Mouse (Mus musculus) liver, embryonic 16.5 days (tissue): Measurements from ENCODE around the gene Upp1. TPM values are rescaled to one million over a fixed set of nuclear protein-coding genes. Genes with fewer than 3 reads are reported as not detected.
"Not testable (repeated sequence)": the region's sequence is repeated elsewhere in the genome, so short reads cannot be mapped to it uniquely, and the experiment has no call there.

Source experiments
- ATAC-seq: fragments of 200-750 bp; cut with Nextera tagmentation; 2 replicates; pipeline ENCODE4 v1.8.0; 2017; ENCODE audit warnings: low read depth, mild to moderate bottlenecking, moderate number of reproducible peaks, moderate library complexity
- H3K27ac ChIP-seq: fragments of 300-500 bp; sonication (generic); 2 replicates; pipeline ENCODE4 v1.5.1; 2014; ENCODE audit warnings: mild to moderate bottlenecking, low read length
- H3K27me3 ChIP-seq: fragments of 300-500 bp; sonication (generic); 2 replicates; pipeline ENCODE4 v1.6.1; 2014; ENCODE audit warnings: low read depth, low read length, mixed read lengths; ENCODE audit not compliant: control insufficient read depth, insufficient read depth
- H3K36me3 ChIP-seq: fragments of 300-500 bp; sonication (generic); 2 replicates; pipeline ENCODE4 v1.6.1; 2014; ENCODE audit warnings: mild to moderate bottlenecking; ENCODE audit not compliant: control insufficient read depth, insufficient read depth
- H3K4me1 ChIP-seq: fragments of 300-500 bp; sonication (generic); 2 replicates; pipeline ENCODE4 v1.6.1; 2014; ENCODE audit warnings: low read depth, low read length, mixed read lengths; ENCODE audit not compliant: control insufficient read depth
- H3K4me2 ChIP-seq: fragments of 300-500 bp; sonication (generic); 2 replicates; pipeline ENCODE4 v1.6.1; 2014; ENCODE audit warnings: low read depth, low read length, mixed read lengths
- H3K4me3 ChIP-seq: fragments of 300-500 bp; sonication (generic); 2 replicates; pipeline ENCODE4 v1.5.1; 2014; ENCODE audit warnings: low read depth, mild to moderate bottlenecking, low read length
- H3K9ac ChIP-seq: fragments of 300-500 bp; sonication (generic); 2 replicates; pipeline ENCODE4 v1.6.1; 2014; ENCODE audit warnings: low read depth, low read length
- H3K9me3 ChIP-seq: fragments of 300-500 bp; sonication (generic); replicated peaks from 2 replicates; pipeline ENCODE4 v1.6.1; 2016; ENCODE audit warnings: low read length; ENCODE audit not compliant: control insufficient read depth
- WGBS: fragments of 180-500 bp; shearing (Covaris S2); extraction: QIAGEN DNeasy Blood & Tissue Kit; methylation state at CpG from one replicate; pipeline ENCODE4 v1.1.7; 2014; ENCODE audit not compliant: insufficient replicate concordance; 5-methylcytosine and 5-hydroxymethylcytosine counted together
- polyA plus RNA-seq: library from polyadenylated mRNA; unstranded; fragments of >200 nt; fragmentation: Nextera tagmentation; extraction: Ambion mirVana; gene quantifications from 2 replicates; pipeline ENCODE4 v1.2.1, GENCODE M21; 2015

The Upp1 gene
- polyA plus RNA-seq, 1 experiment from 2014 or later = 1.3 TPM

DNA sequence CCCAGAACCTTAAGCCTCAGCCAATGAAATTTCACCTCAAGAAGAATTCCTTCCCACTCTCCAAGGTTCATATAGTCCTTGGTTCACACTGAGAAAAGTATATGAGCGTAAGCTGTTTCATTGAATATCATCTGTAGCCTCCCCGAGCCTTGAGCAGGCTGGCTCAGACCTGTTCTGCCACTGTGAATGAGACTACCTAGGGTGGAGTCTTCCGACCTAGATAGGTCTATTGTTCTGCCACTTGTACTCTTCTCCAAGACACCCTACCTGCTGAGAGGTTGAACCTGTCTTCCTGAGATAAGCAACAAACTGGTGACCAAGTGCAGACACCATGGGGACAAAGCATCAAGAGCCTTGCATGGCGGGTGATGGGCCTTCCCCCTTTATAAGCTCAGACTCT lies 28.2 kb downstream of the Upp1 start:
- H3K27ac ChIP-seq = no peak overlapping the region
- H3K36me3 ChIP-seq = no peaks in the 10 kb centered on the region
- H3K27me3 ChIP-seq = no peaks in the 10 kb centered on the region
- H3K4me2 ChIP-seq = no peak overlapping the region
- 67% methylated on average over 4 of the region's 4 CpGs for WGBS
- no peak for ATAC-seq
- no peak overlapping the region for H3K9ac ChIP-seq
- H3K4me1 ChIP-seq = no peaks in the 10 kb centered on the region
- no peak overlapping the region for H3K4me3 ChIP-seq
- H3K9me3 ChIP-seq = no peaks in the 10 kb centered on the region

- Histone ChIP-seq H3K4me3 (no peak overlapping the region), H3K27ac (no peak overlapping the region), H3K4me1 (no peaks in the 10 kb centered on the region), H3K27me3 (no peaks in the 10 kb centered on the region), H3K9me3 (no peaks in the 10 kb centered on the region), H3K4me2 (no peak overlapping the region), H3K9ac (no peak overlapping the region), H3K36me3 (no peaks in the 10 kb centered on the region)
- ATAC-seq = no peak
- WGBS = 21% methylated on average over 1 of the region's 1 CpGs
Observed at GRCm38 (mm10) chr11:9146683-9147082, 28.8 kb downstream of the Upp1 start.

DNA sequence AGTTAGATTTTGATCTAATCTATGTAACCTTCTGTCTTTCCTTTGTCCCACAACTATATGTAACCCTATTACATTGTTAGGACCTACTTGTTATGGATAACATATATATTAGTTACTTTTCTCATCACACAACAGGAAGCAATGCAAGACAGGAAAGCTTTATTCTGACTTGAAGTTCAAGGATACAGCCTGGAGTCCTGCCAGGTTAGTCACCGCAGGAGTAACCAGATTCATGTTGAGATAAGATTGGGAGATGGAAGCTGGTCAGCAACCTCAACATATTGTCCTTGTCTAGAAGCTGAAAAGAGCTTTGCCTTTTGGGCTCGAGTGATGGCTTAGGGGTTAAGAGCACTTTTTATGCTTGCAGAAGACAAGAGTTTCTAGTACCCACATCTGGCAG lies 30.3 kb downstream of the Upp1 start:
- Histone ChIP-seq H3K4me3 (no peak overlapping the region), H3K9ac (no peak overlapping the region), H3K9me3 (no peaks in the 10 kb centered on the region), H3K27ac (no peak overlapping the region), H3K4me2 (no peak overlapping the region), H3K27me3 (no peaks in the 10 kb centered on the region), H3K4me1 (no peaks in the 10 kb centered on the region), H3K36me3 (no peaks in the 10 kb centered on the region)
- WGBS = 46% methylated on average over 2 of the region's 2 CpGs
- ATAC-seq = no peak

DNA sequence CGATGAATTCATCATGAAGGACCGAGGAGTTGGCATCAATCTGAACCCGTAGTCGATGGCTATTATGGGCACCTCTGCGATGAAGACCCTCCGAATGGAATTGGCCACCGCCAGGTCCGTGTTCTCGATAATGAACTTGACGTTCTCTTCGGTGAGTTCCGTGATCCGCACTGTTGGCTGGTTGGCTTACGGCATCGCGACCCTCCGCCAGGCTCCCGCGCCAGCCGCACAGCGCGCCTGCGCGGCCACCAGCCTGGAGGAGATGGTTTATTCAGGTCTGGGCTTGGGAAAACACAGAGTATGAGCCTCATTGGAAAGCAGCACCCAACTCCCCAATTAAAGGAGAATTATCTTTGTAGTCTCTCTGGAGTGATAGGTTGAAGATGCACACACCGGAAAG lies 32.5 kb downstream of the Upp1 start:
- ATAC-seq, H3K9me3 ChIP-seq, H3K36me3 ChIP-seq, H3K9ac ChIP-seq, H3K27me3 ChIP-seq, H3K27ac ChIP-seq, H3K4me2 ChIP-seq, H3K4me3 ChIP-seq, H3K4me1 ChIP-seq: not testable (repeated sequence)
- WGBS = 80% methylated on average over 25 of the region's 25 CpGs

- H3K4me1 ChIP-seq = no peaks in the 10 kb centered on the region
- H3K9ac ChIP-seq = no peak overlapping the region
- 44% methylated on average over 3 of the region's 3 CpGs for WGBS
- no peak for ATAC-seq
- H3K9me3 ChIP-seq = no peaks in the 10 kb centered on the region
- no peaks in the 10 kb centered on the region for H3K36me3 ChIP-seq
- H3K4me3 ChIP-seq = no peak overlapping the region
- H3K4me2 ChIP-seq = no peak overlapping the region
- H3K27ac ChIP-seq = no peak overlapping the region
- H3K27me3 ChIP-seq = no peaks in the 10 kb centered on the region
Observed at GRCm38 (mm10) chr11:9159953-9160352, 42.0 kb downstream of the Upp1 start.

- Histone ChIP-seq H3K9me3 (no peaks in the 10 kb centered on the region), H3K36me3 (no peaks in the 10 kb centered on the region), H3K27me3 (no peaks in the 10 kb centered on the region), H3K9ac (no peak overlapping the region), H3K4me3 (no peak overlapping the region), H3K27ac (no peak overlapping the region), H3K4me2 (no peak overlapping the region), H3K4me1 (no peaks in the 10 kb centered on the region)
- 88% methylated on average over 2 of the region's 2 CpGs for WGBS
- no peak for ATAC-seq
Observed at GRCm38 (mm10) chr11:9167331-9167730, 49.4 kb downstream of the Upp1 start.

- Histone ChIP-seq H3K36me3 (no peaks in the 10 kb centered on the region), H3K4me2 (no peak overlapping the region), H3K4me1 (no peaks in the 10 kb centered on the region), H3K4me3 (no peak overlapping the region), H3K9me3 (no peaks in the 10 kb centered on the region), H3K27ac (no peak overlapping the region), H3K27me3 (no peaks in the 10 kb centered on the region), H3K9ac (no peak overlapping the region)
- ATAC-seq = no peak
- WGBS = 51% methylated on average over 1 of the region's 1 CpGs
Observed at GRCm38 (mm10) chr11:9181477-9181876, 63.6 kb downstream of the Upp1 start.

Other genes with a start within 250 kb of the Upp1 start
- gene Pkd1l1, start 144.8 kb upstream of the Upp1 start, polyA plus RNA-seq = 0.07 and 0.09 TPM in 2 replicates
- gene Hus1, start 106.9 kb upstream of the Upp1 start, polyA plus RNA-seq = 6.2 and 6.6 TPM in 2 replicates
- gene Gm11992, start 69.5 kb upstream of the Upp1 start, polyA plus RNA-seq = 0.06 TPM in 1 of 2 replicates, not detected in the other
- not detected in 2 replicates for gene Sun3, start 69.1 kb upstream of the Upp1 start, polyA plus RNA-seq
- 0.28 and 0.30 TPM in 2 replicates for gene Abca13, start 73.8 kb downstream of the Upp1 start, polyA plus RNA-seq